ENCODE assay signal across 8 mouse cellular contexts in the genomic region with DNA sequence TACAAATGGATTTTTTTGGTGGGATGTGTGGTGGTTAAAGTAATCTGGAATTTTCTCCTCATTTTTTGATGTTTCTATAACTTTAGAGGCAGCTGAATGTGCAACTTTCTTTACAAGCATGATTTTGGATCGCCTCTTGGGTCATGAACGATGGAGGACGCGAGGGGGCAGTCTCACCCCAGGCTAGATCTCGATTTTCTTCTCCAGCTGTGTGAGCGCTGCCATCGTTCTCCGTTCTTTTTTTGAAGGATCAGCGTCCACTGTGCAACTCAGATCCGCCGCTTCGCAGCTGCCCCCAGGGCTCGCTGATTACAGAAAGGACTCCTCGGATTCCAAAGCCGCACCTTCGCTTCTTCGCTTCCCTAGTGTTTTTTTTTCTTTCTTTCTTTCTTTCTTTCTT.
A peak's percentile ranks its signal among the peaks of the same experiment; 100 is the strongest.
DNase-seq lines count a peak whose midpoint lies in the region; ATAC-seq and TF ChIP-seq lines count a peak whose summit lies in the region.

No protein-coding gene starts in this region.

- H3K27me3 ChIP-seq in G1E (ENCODE audit: insufficient read depth, low read length), result no peaks in the 10 kb centered on the region; the same call in 1 of the 2 replicates
- no peaks in the 10 kb centered on the region for H3K27me3 ChIP-seq in forebrain, embryonic 14.5 days (replicated peaks; ENCODE audit: control insufficient read depth, insufficient read depth, low read length)
- no peaks in the 10 kb centered on the region for H3K27me3 ChIP-seq in liver, postnatal 0 days (ENCODE audit: insufficient read depth, low read length)

- H3K27ac ChIP-seq in forebrain, embryonic 14.5 days (ENCODE audit: low read depth, low read length), result no peak overlapping the region
- no peak overlapping the region for H3K27ac ChIP-seq in liver, postnatal 0 days (ENCODE audit: low read depth)

- no peaks in the 10 kb centered on the region for H3K36me3 ChIP-seq in G1E (replicated peaks)
- no peaks in the 10 kb centered on the region for H3K36me3 ChIP-seq in forebrain, embryonic 14.5 days (ENCODE audit: control insufficient read depth, insufficient read depth, low read length)
- H3K36me3 ChIP-seq in liver, postnatal 0 days (replicated peaks; ENCODE audit: insufficient read depth, low read length), result no peaks in the 10 kb centered on the region

- no peaks in the 10 kb centered on the region for H3K4me1 ChIP-seq in G1E (ENCODE audit: insufficient read depth, low read depth, low read length)
- no peaks in the 10 kb centered on the region for H3K4me1 ChIP-seq in forebrain, embryonic 14.5 days (ENCODE audit: control insufficient read depth, insufficient read depth, low read length)
- H3K4me1 ChIP-seq in liver, postnatal 0 days (ENCODE audit: insufficient read depth), result no peaks in the 10 kb centered on the region

- no peak overlapping the region for H3K9ac ChIP-seq in forebrain, embryonic 14.5 days (ENCODE audit: low read length)
- no peak overlapping the region for H3K9ac ChIP-seq in liver, postnatal 0 days (replicated peaks)

- H3K4me2 ChIP-seq in forebrain, embryonic 14.5 days (ENCODE audit: low read length), result peak overlapping the region; percentile 45
- H3K4me2 ChIP-seq in liver, postnatal 0 days (ENCODE audit: low read depth, low read length), result peak overlapping the region; percentile 52

- DNase-seq in G1E (ENCODE audit: low spot score), result peak; percentile 12
- DNase-seq in forebrain, embryonic 14.5 days (ENCODE audit: low spot score), result peak; percentile 89
- DNase-seq in heart, postnatal 36 days, result peak; percentile 42 to 63
- peak; percentile 53 to 79 for DNase-seq in layer of hippocampus, adult 18-20 months (ENCODE audit: low spot score in 2 of 2)
- peak; percentile 59 for DNase-seq in liver, postnatal 0 days
- DNase-seq in ovary, adult 18-20 months (ENCODE audit: low spot score), result peak; percentile 30
- peak; percentile 66 for DNase-seq in urinary bladder, postnatal 14 days (ENCODE audit: low spot score)

- no peaks in the 10 kb centered on the region for H3K9me3 ChIP-seq in G1E (replicated peaks)
- H3K9me3 ChIP-seq in forebrain, embryonic 14.5 days (replicated peaks; ENCODE audit: control insufficient read depth, low read length), result no peaks in the 10 kb centered on the region
- H3K9me3 ChIP-seq in liver, postnatal 0 days (ENCODE audit: low read length), result no peaks in the 10 kb centered on the region

- no peak for ATAC-seq in G1E (ENCODE audit: extremely low read depth, insufficient number of reproducible peaks, low FRiP score, poor library complexity, severe bottlenecking)
- peak; percentile 45 for ATAC-seq in cerebellum, adult (ENCODE audit: insufficient number of reproducible peaks, low FRiP score, low TSS enrichment)
- peak; percentile 88 for ATAC-seq in forebrain, embryonic 14.5 days
- ATAC-seq in liver, postnatal 0 days, result no peak

- intact Hi-C loops in heart, postnatal 36 days (cut with DNase I), result no loop called here

- TF ChIP-seq CTCF in G1E (IDR thresholded peaks at IDR 0.05; ENCODE audit: low read depth, low read length), result no peak
- peak; percentile 72 for TF ChIP-seq CTCF in liver, postnatal 0 days (IDR thresholded peaks at IDR 0.05; ENCODE audit: low read depth)

- whole genome bisulfite sequencing in forebrain, embryonic 14.5 days, result 2% methylated on average over 17 of the region's 17 CpGs
- whole genome bisulfite sequencing in liver, postnatal 0 days (ENCODE audit: insufficient replicate concordance), result 4% methylated on average over 17 of the region's 17 CpGs

- no peak for TF ChIP-seq EP300 in liver, postnatal 0 days (IDR thresholded peaks at IDR 0.05; ENCODE audit: low read depth)

- H3K4me3 ChIP-seq in G1E (ENCODE audit: low read depth, low read length), result no peak overlapping the region; the same call in 1 of the 2 replicates
- H3K4me3 ChIP-seq in forebrain, embryonic 14.5 days (ENCODE audit: low read depth, low read length), result peak overlapping the region; percentile 25
- no peak overlapping the region for H3K4me3 ChIP-seq in liver, postnatal 0 days (ENCODE audit: low read depth, low read length)

Comparison
In these comparisons a context has a peak if more than half of its experiments do, and no peak if none do; other contexts are left out.
1. ATAC-seq: peak in cerebellum, adult (single experiment) and forebrain, embryonic 14.5 days (single experiment); none in G1E (single experiment) and liver, postnatal 0 days (single experiment).
2. DNase-seq: peak in every context shown above with its lines; median percentile 89 in forebrain, embryonic 14.5 days; 66 in layer of hippocampus, adult 18-20 months; 66 in urinary bladder, postnatal 14 days; 59 in liver, postnatal 0 days; 52 in heart, postnatal 36 days; 30 in ovary, adult 18-20 months; 12 in G1E.